7 mouse cellular contexts compared by ENCODE assay signal in the genomic region with DNA sequence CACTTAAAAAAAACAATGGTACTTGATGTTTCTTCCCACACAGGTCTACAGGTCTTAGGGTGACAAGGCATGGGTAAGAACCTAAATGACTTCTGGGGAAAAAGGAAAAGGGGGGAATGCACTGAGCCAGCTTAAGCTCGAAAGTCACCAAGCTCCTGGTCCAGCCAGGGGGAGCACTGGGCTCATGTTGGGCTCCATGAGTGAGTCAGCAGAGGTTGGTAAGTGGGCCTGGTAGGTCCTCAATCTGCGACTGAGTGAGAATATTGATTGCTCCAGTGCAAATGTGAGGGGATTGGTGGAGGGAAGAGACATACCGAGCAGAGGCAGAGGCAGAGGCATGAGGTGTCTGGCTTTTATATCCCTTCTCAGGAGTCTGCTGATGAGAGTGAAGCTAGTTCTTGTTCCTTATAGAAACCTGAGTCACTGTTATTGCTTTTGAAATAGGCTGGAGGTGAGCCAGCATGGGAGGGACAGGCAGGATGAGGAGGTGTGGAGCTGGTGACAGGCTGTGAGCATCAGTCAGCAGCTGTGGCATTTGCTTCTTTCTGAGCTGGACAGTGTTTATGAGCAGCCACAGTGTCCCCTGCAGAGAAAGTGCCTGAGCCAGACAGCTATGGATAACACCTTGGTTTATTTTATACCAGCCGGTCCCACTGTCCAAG.
A peak's percentile ranks its signal among the peaks of the same experiment; 100 is the strongest.
DNase-seq lines count a peak whose midpoint lies in the region; ATAC-seq lines count a peak whose summit lies in the region.

No protein-coding gene starts in this region.

- no peaks in the 10 kb centered on the region for H3K36me3 ChIP-seq in kidney, embryonic 15.5 days
- H3K36me3 ChIP-seq in liver, embryonic 15.5 days (replicated peaks): no peaks in the 10 kb centered on the region

- H3K4me1 ChIP-seq in kidney, embryonic 15.5 days: no peaks in the 10 kb centered on the region
- no peaks in the 10 kb centered on the region; the same call in 1 of the 2 replicates for H3K4me1 ChIP-seq in liver, embryonic 15.5 days (replicated peaks)

- no peak overlapping the region for H3K27ac ChIP-seq in kidney, embryonic 15.5 days
- no peak overlapping the region for H3K27ac ChIP-seq in liver, embryonic 15.5 days (replicated peaks)

- peak; percentile 17 for DNase-seq in kidney, postnatal 14 days
- peak; percentile 21 to 25 for DNase-seq in adrenal gland, postnatal 36 days
- peak; percentile 9 to 25 for DNase-seq in frontal cortex, postnatal 25 days (ENCODE audit: low spot score in 2 of 2)
- no peak for DNase-seq in cerebellum, adult 9-10 months
- DNase-seq in testis, postnatal 10 days (ENCODE audit: low spot score): no peak

- WGBS in kidney, embryonic 15.5 days: 49% methylated on average over 4 of the region's 4 CpGs
- 39% methylated on average over 4 of the region's 4 CpGs for WGBS in liver, embryonic 15.5 days (ENCODE audit: insufficient replicate concordance)

- no peak for ATAC-seq in kidney, embryonic 15.5 days (replicated peaks; ENCODE audit: low FRiP score)
- ATAC-seq in liver, embryonic 15.5 days (ENCODE audit: insufficient read depth): peak; percentile 61

- H3K9me3 ChIP-seq in kidney, embryonic 15.5 days (replicated peaks): no peaks in the 10 kb centered on the region
- no peaks in the 10 kb centered on the region for H3K9me3 ChIP-seq in liver, embryonic 15.5 days (replicated peaks)

- no peaks in the 10 kb centered on the region for H3K27me3 ChIP-seq in kidney, embryonic 15.5 days
- H3K27me3 ChIP-seq in liver, embryonic 15.5 days: no peaks in the 10 kb centered on the region

- H3K4me2 ChIP-seq in kidney, embryonic 15.5 days: no peak overlapping the region
- H3K4me2 ChIP-seq in liver, embryonic 15.5 days: no peak overlapping the region

- H3K9ac ChIP-seq in kidney, embryonic 15.5 days: no peak overlapping the region
- no peak overlapping the region for H3K9ac ChIP-seq in liver, embryonic 15.5 days

- H3K4me3 ChIP-seq in kidney, embryonic 15.5 days (replicated peaks): no peak overlapping the region
- H3K4me3 ChIP-seq in liver, embryonic 15.5 days (replicated peaks): no peak overlapping the region

Comparison
In these comparisons a context has a peak if more than half of its experiments do, and no peak if none do; other contexts are left out.
1. DNase-seq: peak in kidney, postnatal 14 days (single experiment), adrenal gland, postnatal 36 days (2 of 2) and frontal cortex, postnatal 25 days (2 of 2); none in cerebellum, adult 9-10 months (single experiment) and testis, postnatal 10 days (single experiment).